Mouse (Mus musculus): Measurements from ENCODE around the gene Rmnd5a. TPM values are rescaled to one million over a fixed set of nuclear protein-coding genes. Genes with fewer than 3 reads are reported as not detected.

Gene Rmnd5a
- polyA plus RNA-seq, 1 experiment from 2014 or later: 7.7 TPM

DNA sequence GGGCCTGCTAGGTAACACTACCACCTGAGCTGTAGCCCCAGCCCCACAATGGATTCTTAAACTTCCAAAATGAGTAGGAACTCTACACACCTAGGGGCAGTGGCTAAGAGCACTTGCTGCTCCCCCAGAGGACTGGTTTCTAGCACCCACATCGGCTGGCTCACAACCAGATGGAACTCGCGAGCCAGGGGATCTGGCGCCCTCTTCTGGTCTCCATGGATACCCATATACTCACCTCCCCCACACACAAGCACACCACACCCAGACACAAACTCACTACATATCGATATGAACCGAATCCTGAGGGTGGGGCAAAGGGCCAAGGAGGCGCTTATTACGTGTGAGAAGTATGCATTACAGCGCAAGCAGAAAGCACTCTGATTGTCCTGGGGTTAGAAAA lies 92.4 kb downstream of the Rmnd5a start:
- no peaks in the 10 kb centered on the region for H3K4me1 ChIP-seq (ENCODE audit: control insufficient read depth, insufficient read depth, low read depth, low read length)
- no peak overlapping the region for H3K9ac ChIP-seq (ENCODE audit: low read depth, low read length)
- WGBS: 93% methylated on average over 9 of the region's 9 CpGs
- no peak overlapping the region for H3K4me3 ChIP-seq (ENCODE audit: low read length)
- H3K9me3 ChIP-seq (ENCODE audit: control insufficient read depth, low read length): no peaks in the 10 kb centered on the region
- H3K36me3 ChIP-seq (ENCODE audit: control insufficient read depth, insufficient read depth, low read length): no peaks in the 10 kb centered on the region
- no peak for ATAC-seq
- H3K27me3 ChIP-seq (replicated peaks; ENCODE audit: control insufficient read depth, insufficient read depth, low read length): no peaks in the 10 kb centered on the region
- no peak overlapping the region for H3K4me2 ChIP-seq (ENCODE audit: low read length)
- no peak overlapping the region for H3K27ac ChIP-seq (ENCODE audit: low read depth, low read length)

DNA sequence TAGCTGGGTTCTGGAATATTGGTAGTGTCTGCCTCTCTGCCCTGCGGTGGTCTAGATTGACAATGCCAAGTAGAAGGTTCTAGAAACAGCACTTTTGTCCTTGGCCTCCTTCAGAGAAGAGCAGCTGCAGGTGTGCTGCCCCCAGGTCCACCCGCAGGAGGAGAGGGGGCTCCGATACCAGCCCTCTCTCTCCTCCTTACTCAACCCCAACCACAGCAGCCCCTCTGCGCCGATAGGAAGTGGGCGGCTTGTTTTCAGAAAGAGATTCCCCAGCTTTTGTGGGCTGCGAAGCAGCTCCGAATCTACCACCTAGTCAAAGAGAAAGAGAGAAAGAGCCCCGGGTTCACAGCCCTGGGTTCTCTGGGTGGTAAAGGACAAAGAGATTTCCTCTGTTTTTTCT lies 99.3 kb downstream of the Rmnd5a start:
- Histone ChIP-seq H3K4me3 (ENCODE audit: low read length) (no peak overlapping the region), H3K36me3 (ENCODE audit: control insufficient read depth, insufficient read depth, low read length) (no peaks in the 10 kb centered on the region), H3K9me3 (ENCODE audit: control insufficient read depth, low read length) (no peaks in the 10 kb centered on the region), H3K4me1 (ENCODE audit: control insufficient read depth, insufficient read depth, low read depth, low read length) (no peaks in the 10 kb centered on the region), H3K27me3 (replicated peaks; ENCODE audit: control insufficient read depth, insufficient read depth, low read length) (no peaks in the 10 kb centered on the region), H3K4me2 (ENCODE audit: low read length) (no peak overlapping the region), H3K9ac (ENCODE audit: low read depth, low read length) (no peak overlapping the region), H3K27ac (ENCODE audit: low read depth, low read length) (no peak overlapping the region)
- WGBS: 90% methylated on average over 9 of the region's 9 CpGs
- no peak for ATAC-seq

DNA sequence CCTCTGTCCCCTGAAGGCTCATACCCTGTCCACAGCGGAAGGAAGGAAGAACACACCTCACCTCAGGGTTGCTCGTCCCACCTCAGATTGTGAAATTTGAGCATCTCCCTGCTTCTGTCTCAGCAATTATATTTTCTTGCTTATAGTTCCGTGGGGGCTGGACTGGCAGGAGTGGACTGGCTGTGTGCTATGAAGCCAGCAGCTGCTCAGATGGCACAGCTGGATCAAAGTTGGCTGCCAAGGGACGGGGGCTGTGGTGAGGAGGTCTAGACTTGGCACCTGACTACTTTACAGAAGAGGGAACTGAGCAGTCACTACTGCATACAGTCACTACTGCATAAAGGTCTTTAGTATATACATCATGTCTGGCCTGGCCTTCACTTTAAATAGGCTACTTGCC lies 101.1 kb downstream of the Rmnd5a start:
- H3K4me1 ChIP-seq (ENCODE audit: control insufficient read depth, insufficient read depth, low read depth, low read length): no peaks in the 10 kb centered on the region
- no peak overlapping the region for H3K4me3 ChIP-seq (ENCODE audit: low read length)
- no peak overlapping the region for H3K27ac ChIP-seq (ENCODE audit: low read depth, low read length)
- H3K36me3 ChIP-seq (ENCODE audit: control insufficient read depth, insufficient read depth, low read length): no peaks in the 10 kb centered on the region
- H3K9me3 ChIP-seq (ENCODE audit: control insufficient read depth, low read length): no peaks in the 10 kb centered on the region
- 88% methylated on average over 4 of the region's 4 CpGs for WGBS
- no peak for ATAC-seq
- no peaks in the 10 kb centered on the region for H3K27me3 ChIP-seq (replicated peaks; ENCODE audit: control insufficient read depth, insufficient read depth, low read length)
- no peak overlapping the region for H3K9ac ChIP-seq (ENCODE audit: low read depth, low read length)
- H3K4me2 ChIP-seq (ENCODE audit: low read length): no peak overlapping the region

DNA sequence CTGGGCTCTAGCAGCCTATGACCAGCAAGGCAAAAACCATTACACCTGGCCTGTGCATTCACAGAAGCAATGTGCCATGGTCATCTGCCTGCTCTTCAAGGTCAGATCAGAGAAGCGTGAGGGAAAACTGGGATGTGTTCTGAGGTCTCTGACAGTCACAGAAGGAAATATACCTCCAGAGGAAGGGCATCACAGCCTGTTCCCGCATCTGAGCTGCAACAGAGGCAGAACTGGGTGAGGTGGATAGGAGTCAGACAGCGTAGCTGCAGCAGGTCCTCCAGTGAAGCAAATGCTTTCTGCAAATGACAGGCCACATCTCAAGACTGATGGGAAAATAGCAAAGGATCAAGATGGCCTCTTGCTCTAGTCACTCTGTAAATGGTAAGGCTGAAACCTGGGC lies 101.5 kb downstream of the Rmnd5a start:
- H3K4me2 ChIP-seq (ENCODE audit: low read length): no peak overlapping the region
- H3K4me3 ChIP-seq (ENCODE audit: low read length): no peak overlapping the region
- WGBS: 87% methylated on average over 3 of the region's 3 CpGs
- ATAC-seq: no peak
- H3K9me3 ChIP-seq (ENCODE audit: control insufficient read depth, low read length): no peaks in the 10 kb centered on the region
- H3K4me1 ChIP-seq (ENCODE audit: control insufficient read depth, insufficient read depth, low read depth, low read length): no peaks in the 10 kb centered on the region
- no peaks in the 10 kb centered on the region for H3K36me3 ChIP-seq (ENCODE audit: control insufficient read depth, insufficient read depth, low read length)
- no peaks in the 10 kb centered on the region for H3K27me3 ChIP-seq (replicated peaks; ENCODE audit: control insufficient read depth, insufficient read depth, low read length)
- no peak overlapping the region for H3K27ac ChIP-seq (ENCODE audit: low read depth, low read length)
- no peak overlapping the region for H3K9ac ChIP-seq (ENCODE audit: low read depth, low read length)

Other genes starting within 250 kb of the Rmnd5a start
- gene Fabp1, start 240.8 kb downstream of the Rmnd5a start, polyA plus RNA-seq (2015; fragmentation: Nextera tagmentation; extraction: Ambion mirVana): not detected in 2 replicates
- 19.2 and 20.3 TPM in 2 replicates for gene Krcc1, start 169.0 kb downstream of the Rmnd5a start, polyA plus RNA-seq (2015; fragmentation: Nextera tagmentation; extraction: Ambion mirVana)
- 0.21 and 0.91 TPM in 2 replicates for gene Smyd1, start 118.4 kb downstream of the Rmnd5a start, polyA plus RNA-seq (2015; fragmentation: Nextera tagmentation; extraction: Ambion mirVana)
- gene Cd8b1, start 117.8 kb downstream of the Rmnd5a start, polyA plus RNA-seq (2015; fragmentation: Nextera tagmentation; extraction: Ambion mirVana): not detected in 2 replicates
- not detected in 2 replicates for gene Cd8a, start 67.2 kb downstream of the Rmnd5a start, polyA plus RNA-seq (2015; fragmentation: Nextera tagmentation; extraction: Ambion mirVana)
- gene Rnf103, start 53.3 kb upstream of the Rmnd5a start, polyA plus RNA-seq (2015; fragmentation: Nextera tagmentation; extraction: Ambion mirVana): 14.0 and 21.5 TPM in 2 replicates
- 61.6 and 61.8 TPM in 2 replicates for gene Chmp3, start 103.2 kb upstream of the Rmnd5a start, polyA plus RNA-seq (2015; fragmentation: Nextera tagmentation; extraction: Ambion mirVana)
- 25.6 and 33.0 TPM in 2 replicates for gene Kdm3a, start 192.4 kb upstream of the Rmnd5a start, polyA plus RNA-seq (2015; fragmentation: Nextera tagmentation; extraction: Ambion mirVana)

Measured in hindbrain, embryonic 16.5 days (tissue).